Mouse (Mus musculus): ENCODE data around the gene Gm7971. TPM values are rescaled to one million over a fixed set of nuclear protein-coding genes. Genes with fewer than 3 reads are reported as not detected.

Gm7971 gene
- not detected in 2 replicates for polyA plus RNA-seq (2012; rRNA removed)

GRCm38 (mm10) chr5:95594775-95595174, at the start of gene Gm7971:
Gene Gm7971 (minus strand): TSS chr5:95594875.

Other genes starting within 250 kb of the Gm7971 start
- gene D5Ertd577e, start 138.1 kb downstream of the Gm7971 start, polyA plus RNA-seq (2012; rRNA removed) = 0.06 and 0.12 TPM in 2 replicates
- gene Gm3286, start 84.1 kb downstream of the Gm7971 start, polyA plus RNA-seq (2012; rRNA removed) = 0.62 and 0.67 TPM in 2 replicates
- not detected in 2 replicates for gene Gm7978, start 141.3 kb upstream of the Gm7971 start, polyA plus RNA-seq (2012; rRNA removed)
- gene Gm7982, start 147.1 kb upstream of the Gm7971 start, polyA plus RNA-seq (2012; rRNA removed) = not detected in 2 replicates
- gene E330014E10Rik, start 181.1 kb upstream of the Gm7971 start, polyA plus RNA-seq (2012; rRNA removed) = 0.47 and 0.74 TPM in 2 replicates